In genomic region chr5:5421439-5421838, GRCm38 (mm10) we compare ENCODE assay signal across 31 mouse cellular contexts. TPM values are rescaled to one million over a fixed set of nuclear protein-coding genes. Genes with fewer than 3 reads are reported as not detected.
"Had no signal": no experiment of that assay in that cellular context is flagged by ENCODE, and none has a peak within 500 bp of the region (broad histone marks: within the 10 kb centered on the region; RNA-seq: fewer than 3 reads in every experiment).

No protein-coding gene starts in this region.

- H3K27me3 ChIP-seq: limb, embryonic 12.5 days; limb, embryonic 15.5 days; liver, embryonic 12.5 days; liver, embryonic 15.5 days; lung, embryonic 15.5 days had no signal

- H3K4me1 ChIP-seq: limb, embryonic 12.5 days; liver, embryonic 12.5 days; liver, embryonic 15.5 days had no signal

- H3K36me3 ChIP-seq: limb, embryonic 12.5 days; limb, embryonic 15.5 days; liver, embryonic 12.5 days; liver, embryonic 15.5 days; lung, embryonic 15.5 days had no signal

- DNase-seq: kidney, adult 2 months; kidney, postnatal 25 days; layer of hippocampus, postnatal 36 days; lung, adult 18-20 months; lung, postnatal 10 days; lung, postnatal 36 days; midbrain, embryonic 14.5 days; right cerebral cortex, adult 18-20 months; thymus, adult 2 months; thymus, postnatal 14 days had no signal

- H3K9ac ChIP-seq: limb, embryonic 12.5 days; limb, embryonic 15.5 days; liver, embryonic 12.5 days; liver, embryonic 15.5 days; lung, embryonic 15.5 days had no signal

- H3K27ac ChIP-seq: kidney, postnatal 0 days; layer of hippocampus, adult 2 months; left cerebral cortex, adult 2 months; limb, embryonic 12.5 days; limb, embryonic 15.5 days; liver, embryonic 12.5 days; liver, embryonic 15.5 days; lung, embryonic 15.5 days; stomach, postnatal 0 days had no signal

- H3K9me3 ChIP-seq: limb, embryonic 15.5 days; liver, embryonic 12.5 days; liver, embryonic 15.5 days; lung, embryonic 15.5 days had no signal

- H3K4me3 ChIP-seq: layer of hippocampus, adult 2 months; left cerebral cortex, adult 2 months; limb, embryonic 12.5 days; limb, embryonic 15.5 days; liver, embryonic 12.5 days; liver, embryonic 15.5 days; lung, embryonic 15.5 days had no signal

- H3K4me2 ChIP-seq: limb, embryonic 12.5 days; limb, embryonic 15.5 days; liver, embryonic 12.5 days; liver, embryonic 15.5 days; lung, embryonic 15.5 days; midbrain, embryonic 11.5 days had no signal

RNA-seq across cellular contexts. Expression of gene 1700015F17Rik, which starts 57.5 kb away (rescaled TPM):
- total RNA-seq: layer of hippocampus, adult 2 months; layer of hippocampus, postnatal 10 days; layer of hippocampus, postnatal 36 days; megakaryocyte progenitor cell, adult 5-6 weeks; megakaryocyte-erythroid progenitor cell, adult 5-6 weeks; midbrain, postnatal 0 days had no signal
- polyA plus RNA-seq: intestine, postnatal 0 days; kidney, adult 2 months; kidney, embryonic 14.5 days; kidney, postnatal 0 days; large intestine, adult 2 months; limb, embryonic 12.5 days; limb, embryonic 15.5 days; liver, embryonic 12.5 days; liver, embryonic 15.5 days; lung, embryonic 15.5 days; midbrain, embryonic 11.5 days; midbrain, embryonic 14.5 days; neural tube, embryonic 11.5 days; small intestine, adult 2 months; spleen, adult 2 months; stomach, embryonic 14.5 days; stomach, postnatal 0 days; thymus, adult 2 months had no signal
